Mouse (Mus musculus) left cerebral cortex, adult 2 months (tissue): ENCODE measurements at regions not wholly inside any gene's neighbourhood (a gene's known extent, or its start where the extent isn't known, plus 50 kb on each side); places are given as distances from the start of the nearest gene placed in this dataset.

Experiments used
- DNase-seq, 2 experiments: peaks; one replicate each; pipeline ENCODE4 v3.0.0; 2021 to 2022; ENCODE audit warnings: low spot score in 2 of 2, mixed read lengths in 1 of 2; ENCODE audit errors: extremely low spot score in 1 of 2
- H3K27ac ChIP-seq: fragments of 200-600 bp; 2 replicates; pipeline ENCODE4 v1.8.1; 2022
- H3K4me3 ChIP-seq: fragments of 200-600 bp; 2 replicates; pipeline ENCODE4 v1.8.1; 2022
- CTCF ChIP-seq: fragments of 200-600 bp; IDR thresholded peaks from 2 replicates; pipeline ENCODE4 v1.8.1; 2022; ENCODE audit warnings: antibody characterized with exemption, mild to moderate bottlenecking, moderate library complexity
- intact Hi-C: fragments of 180-260 bp; cut with DNase I; formaldehyde crosslinking; loops from one replicate; pipeline ENCODE4 v1.15.1; 2025

GRCm38 (mm10) chr13:3728888-3729287, 75.2 kb downstream of the Calml3 start:
- Histone ChIP-seq H3K4me3 (no peak overlapping the region), H3K27ac (no peak overlapping the region)
- intact Hi-C loops: no loop called here
- DNase-seq: no peak
- TF ChIP-seq CTCF: no peak

GRCm38 (mm10) chr13:3726331-3726781, 77.8 kb downstream of the Calml3 start:
- DNase-seq: no peak
- peak overlapping the region; percentile 17; the same call in 1 of the 2 replicates for H3K27ac ChIP-seq
- no peak for TF ChIP-seq CTCF
- intact Hi-C loops: no loop called here
- H3K4me3 ChIP-seq: no peak overlapping the region

- intact Hi-C loops: no loop called here
These were observed 78.3 kb downstream of the Calml3 start for GRCm38 (mm10) chr13:3725803-3726202.

GRCm38 (mm10) chr13:3724313-3724712, 79.8 kb downstream of the Calml3 start:
- DNase-seq: no peak
- intact Hi-C loops: no loop called here
- Histone ChIP-seq H3K27ac (no peak overlapping the region), H3K4me3 (no peak overlapping the region)
- TF ChIP-seq CTCF: no peak

More at GRCm38 (mm10) chr13:3725803-3726202, 78.3 kb downstream of the Calml3 start:
- Histone ChIP-seq H3K27ac (peak overlapping the region; percentile 17; the same call in 1 of the 2 replicates), H3K4me3 (no peak overlapping the region)
- no peak for DNase-seq
- TF ChIP-seq CTCF: no peak

GRCm38 (mm10) chr13:3723458-3724143, 80.5 kb downstream of the Calml3 start:
- intact Hi-C loops: no loop called here
- DNase-seq: no peak
- no peak for TF ChIP-seq CTCF
- H3K4me3 ChIP-seq: no peak overlapping the region
- H3K27ac ChIP-seq: no peak overlapping the region

GRCm38 (mm10) chr13:3715019-3715418, 81.2 kb downstream of the Asb13 start:
- Histone ChIP-seq H3K4me3 (no peak overlapping the region), H3K27ac (no peak overlapping the region)
- intact Hi-C loops: no loop called here
- TF ChIP-seq CTCF: no peak
- no peak for DNase-seq

GRCm38 (mm10) chr13:3712497-3713160, 78.8 kb downstream of the Asb13 start:
- intact Hi-C loops: no loop called here
- H3K4me3 ChIP-seq: no peak overlapping the region
- no peak for DNase-seq
- no peak overlapping the region for H3K27ac ChIP-seq
- no peak for TF ChIP-seq CTCF

- H3K27ac ChIP-seq: no peak overlapping the region
- no peak overlapping the region for H3K4me3 ChIP-seq
- intact Hi-C loops: no loop called here
- DNase-seq: no peak
- no peak for TF ChIP-seq CTCF
These were observed 78.3 kb downstream of the Asb13 start for GRCm38 (mm10) chr13:3712088-3712487.

GRCm38 (mm10) chr13:3709982-3710618, 76.3 kb downstream of the Asb13 start:
- intact Hi-C loops: no loop called here
- DNase-seq: no peak
- TF ChIP-seq CTCF: no peak
- Histone ChIP-seq H3K27ac (no peak overlapping the region), H3K4me3 (no peak overlapping the region)

- no peak for DNase-seq
- Histone ChIP-seq H3K27ac (no peak overlapping the region), H3K4me3 (no peak overlapping the region)
- intact Hi-C loops: no loop called here
- no peak for TF ChIP-seq CTCF
These were observed 75.2 kb downstream of the Asb13 start for GRCm38 (mm10) chr13:3708896-3709631.
